Mouse (Mus musculus) cerebellum, adult 2 months (tissue): Measurements from ENCODE around the gene Pear1.

Source experiments
- CTCF ChIP-seq: fragments of 200-500 bp; IDR thresholded peaks from 2 replicates; pipeline ENCODE4 v1.5.1; 2011; ENCODE audit warnings: low read depth, mild to moderate bottlenecking, control low read depth, low read length, moderate library complexity, borderline replicate concordance; ENCODE audit not compliant: insufficient read depth
- POLR2A ChIP-seq: fragments of 200-500 bp; IDR thresholded peaks from 2 replicates; pipeline ENCODE4 v1.6.1; 2011; ENCODE audit warnings: low read length, control low read depth, borderline replicate concordance; ENCODE audit not compliant: insufficient read depth

DNA sequence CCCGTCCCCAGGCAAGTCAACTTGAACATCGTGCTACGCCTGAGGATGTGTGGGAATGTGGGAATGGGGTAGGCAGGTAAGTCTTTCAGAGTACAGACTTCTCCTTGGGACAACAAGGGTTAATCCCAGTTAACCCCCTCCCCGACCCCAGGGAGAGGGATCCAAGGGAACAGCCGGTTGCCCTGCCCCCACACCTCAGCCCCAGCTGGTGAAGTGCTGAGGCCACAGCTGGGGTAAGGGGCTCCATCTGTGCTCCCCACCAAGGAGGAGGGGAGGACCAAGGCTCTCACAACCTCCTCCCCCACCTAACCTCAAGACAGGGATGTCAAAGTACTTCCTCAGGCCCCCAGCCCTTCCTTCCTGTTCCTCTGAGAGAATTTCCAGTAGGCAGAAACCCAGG is 34.3 kb downstream of the Pear1 start:
- TF ChIP-seq CTCF (no peak), POLR2A (no peak)
